Mouse (Mus musculus): Measurements from ENCODE around the gene Plekhm3.

- TF ChIP-seq HCFC1 (IDR thresholded peaks at IDR 0.05; ENCODE audit: borderline replicate concordance, insufficient read depth, low read length) = no peak
- no peak for TF ChIP-seq CHD2 (IDR thresholded peaks at IDR 0.05; ENCODE audit: low read depth, low read length)
- no peak for TF ChIP-seq ZC3H11A (IDR thresholded peaks at IDR 0.05; ENCODE audit: borderline replicate concordance, low read depth, low read length)
- TF ChIP-seq ZNF384 (IDR thresholded peaks at IDR 0.05; ENCODE audit: low read depth, low read length) = no peak
Measured at GRCm38 (mm10) chr1:64813182-64813581, 143.4 kb downstream of the Plekhm3 start.
